Mouse (Mus musculus): ENCODE measurements around the gene Cryzl2. TPM values are rescaled to one million over a fixed set of nuclear protein-coding genes. Genes with fewer than 3 reads are reported as not detected.

Cryzl2 gene
- total RNA-seq, 2 experiments from 2014 or later: 49.0 to 49.2 TPM

DNA sequence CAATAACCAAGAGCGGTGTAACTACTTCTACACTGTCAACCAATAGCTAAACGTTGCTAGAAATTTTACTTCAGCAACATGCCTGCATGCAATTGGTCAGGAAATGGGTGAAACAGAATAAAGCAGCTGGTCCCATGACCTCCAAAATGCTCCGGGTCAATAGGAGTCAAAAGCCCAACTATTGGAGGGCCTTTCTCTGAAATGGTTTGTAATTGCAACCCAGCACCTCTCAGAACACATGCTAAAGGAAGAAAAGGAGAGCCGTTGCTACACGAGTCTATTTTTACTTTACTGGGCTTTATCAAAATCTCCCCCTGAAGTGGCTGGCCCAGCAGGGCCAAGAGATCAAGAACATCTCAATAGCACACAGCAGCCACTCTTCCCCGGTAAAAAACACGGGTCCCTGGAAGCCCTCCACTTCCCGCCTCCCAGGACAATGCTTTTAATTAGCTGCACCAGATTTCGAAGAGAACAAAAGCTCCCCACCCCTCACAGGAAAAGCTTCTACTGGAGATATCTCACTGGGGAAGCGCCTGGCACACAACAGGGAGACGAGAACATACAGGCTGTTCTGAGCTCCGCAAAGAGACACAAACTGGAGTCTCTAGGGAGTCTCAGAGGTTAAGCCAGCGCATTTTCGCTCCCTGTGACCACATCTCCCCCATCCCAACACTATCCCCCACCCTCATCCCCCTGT is 15.2 kb upstream of the Cryzl2 start:
- DNase-seq (ENCODE audit: low spot score in 2 of 2): no peak

GRCm38 (mm10) chr1:157443723-157444561 is 14.4 kb upstream of the Cryzl2 start:
- DNase-seq (ENCODE audit: low spot score in 2 of 2): no peak

- no peak for DNase-seq (ENCODE audit: low spot score in 2 of 2)
These were observed 13.6 kb upstream of the Cryzl2 start for GRCm38 (mm10) chr1:157444632-157445300.

GRCm38 (mm10) chr1:157445398-157445910 is 12.9 kb upstream of the Cryzl2 start:
- DNase-seq (ENCODE audit: low spot score in 2 of 2): no peak

DNA sequence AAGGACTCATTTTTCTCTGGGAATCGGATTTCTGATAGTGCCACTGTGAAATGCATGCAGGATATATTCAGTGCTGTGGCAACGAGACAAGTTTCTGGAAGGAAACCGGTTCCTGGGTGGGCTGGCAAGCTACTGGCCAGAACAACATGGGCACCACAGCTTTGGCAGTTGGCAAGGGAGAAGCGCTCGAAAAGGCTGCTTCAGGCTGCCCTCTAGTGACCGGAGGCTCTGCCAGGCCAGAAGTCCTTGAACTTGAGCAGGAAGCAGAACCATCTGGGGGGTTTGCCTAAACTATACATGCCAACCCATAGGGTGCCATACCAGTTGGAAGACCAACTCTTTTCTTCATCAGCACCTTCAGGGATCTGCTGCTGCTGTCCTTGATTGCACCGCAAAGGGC is 12.1 kb upstream of the Cryzl2 start:
- peak; percentile 26 to 27 for DNase-seq (ENCODE audit: low spot score in 2 of 2)

GRCm38 (mm10) chr1:157447142-157447541 is 11.2 kb upstream of the Cryzl2 start:
- DNase-seq (ENCODE audit: low spot score in 2 of 2): no peak

- no peak for DNase-seq (ENCODE audit: low spot score in 2 of 2)
These were observed 10.1 kb upstream of the Cryzl2 start for GRCm38 (mm10) chr1:157448164-157448804.

DNA sequence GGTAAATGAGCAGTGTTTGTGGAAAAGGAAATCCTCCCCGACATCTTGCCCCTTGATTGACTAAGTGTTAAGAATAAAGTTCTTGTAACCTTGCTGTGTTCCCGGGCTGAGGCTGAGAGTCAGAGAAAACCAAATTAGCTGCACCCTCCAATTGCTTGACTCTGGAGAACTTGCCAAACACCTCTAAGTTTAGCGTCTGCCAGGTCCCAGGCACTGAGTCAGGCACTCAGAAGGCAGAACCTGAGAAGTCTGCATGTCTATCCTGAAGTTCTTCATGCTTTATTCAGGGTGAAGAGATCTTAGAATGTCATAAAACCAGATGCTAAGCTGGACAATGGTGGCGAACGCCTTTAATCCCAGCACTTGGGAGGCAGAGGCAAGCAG is 9.6 kb upstream of the Cryzl2 start:
- DNase-seq (ENCODE audit: low spot score in 2 of 2): no peak

GRCm38 (mm10) chr1:157449532-157449931 is 8.8 kb upstream of the Cryzl2 start:
- no peak for DNase-seq (ENCODE audit: low spot score in 2 of 2)

GRCm38 (mm10) chr1:157449981-157450636 is 8.3 kb upstream of the Cryzl2 start:
- no peak for DNase-seq (ENCODE audit: low spot score in 2 of 2)

DNA sequence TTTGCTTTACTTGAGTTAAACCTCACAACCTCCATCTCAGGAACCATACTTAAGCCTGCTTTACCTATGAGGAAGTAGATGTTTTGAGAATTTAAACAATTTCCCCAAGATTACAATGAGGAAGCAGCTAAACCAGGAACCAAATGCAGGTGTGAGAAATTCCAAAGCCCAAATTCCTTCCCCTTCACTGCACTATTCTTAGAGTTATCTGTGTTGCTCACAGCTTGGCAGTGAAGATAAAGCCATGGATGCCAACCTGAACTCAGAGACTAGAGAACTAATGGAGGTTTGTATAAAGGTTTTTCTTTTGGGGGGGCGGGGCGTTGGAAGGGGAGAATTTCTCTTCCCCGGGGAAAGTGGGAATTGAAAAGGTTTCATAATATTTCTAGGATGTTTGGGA is 6.1 kb upstream of the Cryzl2 start:
- DNase-seq (ENCODE audit: low spot score in 2 of 2): no peak

- no peak for DNase-seq (ENCODE audit: low spot score in 2 of 2)
These were observed 5.4 kb upstream of the Cryzl2 start for GRCm38 (mm10) chr1:157452759-157453549.

DNA sequence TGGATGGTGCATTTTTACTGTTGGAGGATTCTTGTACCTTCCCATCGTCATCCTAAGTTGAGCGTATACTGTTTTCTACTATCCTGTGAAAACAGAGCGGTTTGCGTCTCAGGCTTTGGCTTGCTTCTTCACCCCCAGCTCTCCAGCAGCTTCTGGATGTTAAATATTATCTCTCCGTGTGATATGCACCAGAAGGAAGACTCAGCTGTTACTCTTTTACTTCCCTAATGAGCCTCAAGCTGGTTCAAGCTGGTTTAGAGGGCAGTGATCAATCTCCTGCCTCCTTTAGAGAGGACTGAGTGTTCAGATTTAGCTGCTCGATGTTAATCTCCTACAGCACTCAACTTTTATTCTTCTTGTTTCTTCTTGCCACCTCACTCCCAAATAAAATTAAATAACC is 3.5 kb upstream of the Cryzl2 start:
- no peak for DNase-seq (ENCODE audit: low spot score in 2 of 2)

- no peak for DNase-seq (ENCODE audit: low spot score in 2 of 2)
These were observed 588 bp upstream of the Cryzl2 start for GRCm38 (mm10) chr1:157457789-157458188.

DNA sequence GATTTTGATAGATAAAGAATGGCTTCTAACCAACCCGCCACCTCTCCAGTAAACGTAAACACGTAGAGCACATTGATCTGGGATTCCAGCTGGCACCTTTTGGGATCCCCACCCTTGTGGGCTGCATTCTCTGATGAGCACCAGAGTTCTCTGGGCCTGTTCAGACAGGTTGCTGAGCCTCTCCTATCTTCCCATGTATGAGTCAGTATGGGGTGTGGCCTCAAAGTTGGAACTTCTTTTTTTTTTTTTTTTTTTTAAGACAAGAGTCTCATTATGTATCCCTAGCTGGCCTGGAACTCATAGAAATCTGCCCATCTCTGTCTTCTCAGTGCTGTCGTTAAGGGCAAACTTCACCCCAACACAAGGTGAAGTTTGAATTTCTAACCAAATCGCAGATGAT is 1.5 kb downstream of the Cryzl2 start:
- DNase-seq (ENCODE audit: low spot score in 2 of 2): no peak

DNA sequence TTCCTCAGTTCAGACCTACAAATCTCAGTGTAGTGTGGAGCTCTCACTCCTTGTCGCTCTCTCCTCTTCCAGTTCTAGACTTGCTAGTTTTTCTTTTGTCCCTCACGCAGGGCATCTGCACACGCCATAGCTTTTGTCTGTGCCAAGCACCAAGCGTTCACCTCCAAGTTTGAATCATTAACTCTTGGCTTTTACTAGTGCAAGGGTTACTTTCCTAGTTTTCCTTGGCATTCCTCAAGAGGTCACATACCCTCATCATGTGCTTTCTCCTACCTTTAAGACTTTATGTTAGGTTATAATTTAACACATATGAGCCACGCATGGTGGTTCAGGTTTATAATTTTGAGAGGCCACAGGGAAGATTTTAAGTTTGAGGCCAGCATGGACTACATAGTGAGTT is 2.9 kb downstream of the Cryzl2 start:
- DNase-seq (ENCODE audit: low spot score in 2 of 2): no peak

- DNase-seq (ENCODE audit: low spot score in 2 of 2): no peak
These were observed 4.0 kb downstream of the Cryzl2 start for GRCm38 (mm10) chr1:157462336-157462735.

DNA sequence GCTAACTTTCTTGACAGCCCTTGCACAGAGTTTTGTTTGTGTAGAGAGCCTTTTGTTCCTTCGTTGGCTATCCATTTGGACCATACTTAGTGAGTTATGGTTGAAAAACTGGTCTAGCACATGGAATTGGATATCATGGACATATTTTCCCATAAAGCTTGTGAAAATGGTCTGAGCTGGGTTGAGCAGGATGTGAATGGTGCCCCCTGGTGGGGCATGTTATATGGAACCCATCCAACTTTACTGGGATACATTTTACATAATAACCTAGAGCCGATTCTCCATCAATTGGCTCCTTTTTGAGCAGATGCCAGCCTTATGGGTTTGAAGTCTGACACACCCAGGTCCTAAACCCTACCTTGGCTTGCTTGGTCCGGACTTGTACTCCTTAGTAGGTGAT is 6.8 kb downstream of the Cryzl2 start:
- no peak for DNase-seq (ENCODE audit: low spot score in 2 of 2)

DNA sequence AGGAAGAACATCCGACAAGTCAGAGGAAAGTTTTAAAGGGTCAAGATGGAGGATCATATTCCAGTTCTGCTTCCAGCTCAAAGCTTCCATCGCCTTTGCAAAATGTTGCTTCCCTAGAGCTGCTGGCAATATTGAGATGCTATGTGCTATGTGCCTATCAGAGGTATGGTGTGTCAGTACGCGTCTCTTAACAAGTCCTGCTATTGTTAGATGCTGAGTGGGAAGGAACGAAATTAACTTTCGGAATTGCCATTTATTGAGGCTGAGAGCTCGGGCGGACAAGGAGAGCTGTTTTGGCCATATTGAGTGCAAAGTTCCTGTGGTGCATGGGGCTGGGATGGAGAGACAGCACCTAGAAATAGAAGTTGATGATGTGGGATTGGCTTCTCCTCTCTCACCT is 9.5 kb downstream of the Cryzl2 start:
- DNase-seq (ENCODE audit: low spot score in 2 of 2): no peak

DNA sequence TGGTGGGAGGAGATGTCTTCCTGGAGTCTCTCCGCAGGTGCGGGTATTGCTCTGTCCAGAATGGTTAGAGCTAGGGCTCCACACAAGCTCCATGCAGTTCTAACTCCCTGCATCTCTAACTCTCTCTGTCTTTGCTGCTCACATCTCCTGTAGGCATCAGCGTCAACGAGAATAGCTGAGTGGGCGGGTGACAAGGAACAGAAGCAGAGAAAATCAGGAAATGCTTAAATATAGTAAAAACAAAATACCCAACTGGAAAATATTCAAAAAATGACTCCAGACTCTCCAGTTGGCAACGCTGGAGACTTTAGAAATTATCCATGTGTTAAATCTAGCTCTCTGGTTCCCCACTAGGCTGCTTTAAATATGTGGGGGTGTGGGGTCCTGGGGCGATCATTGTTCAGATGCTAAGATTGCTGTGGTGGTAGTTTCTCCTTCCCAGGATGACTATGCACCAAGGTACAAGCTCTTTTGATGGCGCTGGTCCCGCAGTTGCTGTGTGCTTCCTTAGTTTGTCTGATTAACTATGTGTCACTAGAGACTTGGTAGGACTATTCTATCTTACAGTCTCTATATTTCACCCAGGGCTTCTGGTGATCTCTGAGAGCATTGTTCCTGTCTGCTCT is 12.5 kb downstream of the Cryzl2 start:
- no peak for DNase-seq (ENCODE audit: low spot score in 2 of 2)
